ENCODE assay signal across 18 mouse cellular contexts in genomic region chr11:71817341-71817740, GRCm38 (mm10).
DNase-seq lines count a peak whose midpoint lies in the region; ATAC-seq and TF ChIP-seq lines count a peak whose summit lies in the region.
"Had no signal": no experiment of that assay in that cellular context is flagged by ENCODE, and none has a peak within 500 bp of the region (broad histone marks: within the 10 kb centered on the region; RNA-seq: fewer than 3 reads in every experiment).

No protein-coding gene starts in this region.

- H3K9ac ChIP-seq in heart, embryonic 12.5 days = no peak overlapping the region
- no peak overlapping the region for H3K9ac ChIP-seq in liver, postnatal 0 days (replicated peaks)
- H3K9ac ChIP-seq: embryonic facial prominence, embryonic 12.5 days; forebrain, postnatal 0 days; heart, embryonic 13.5 days; liver, embryonic 13.5 days; midbrain, embryonic 13.5 days had no signal

- no peak for TF ChIP-seq EP300 in liver, postnatal 0 days (IDR thresholded peaks at IDR 0.05; ENCODE audit: low read depth)

- ATAC-seq in heart, embryonic 12.5 days (ENCODE audit: insufficient number of reproducible peaks, low FRiP score) = no peak
- peak; percentile 44 for ATAC-seq in liver, postnatal 0 days
- ATAC-seq: forebrain, postnatal 0 days; midbrain, embryonic 13.5 days had no signal

- peak; percentile 53 to 75 for DNase-seq in heart, adult 9 months (ENCODE audit: low spot score in 2 of 2)
- no peak for DNase-seq in liver, postnatal 0 days
- no peak for DNase-seq in liver
- peak; percentile 27 for DNase-seq in lung, postnatal 25 days (ENCODE audit: low spot score)
- DNase-seq in urinary bladder, postnatal 10 days (ENCODE audit: low spot score) = no peak
- DNase-seq: cerebellum, adult 9-10 months; forebrain, postnatal 0 days; layer of hippocampus, postnatal 36 days; liver, embryonic 13.5 days; thymus, postnatal 25 days had no signal

- no peaks in the 10 kb centered on the region for H3K4me1 ChIP-seq in heart, embryonic 12.5 days (replicated peaks)
- no peaks in the 10 kb centered on the region for H3K4me1 ChIP-seq in liver, postnatal 0 days (ENCODE audit: insufficient read depth)
- H3K4me1 ChIP-seq in brown adipose tissue, adult 24 weeks (ENCODE audit: control insufficient read depth, insufficient read depth, insufficient read length, low read length) = peaks cover 11% of the 10 kb centered on the region; the same call in 1 of the 2 replicates
- H3K4me1 ChIP-seq: embryonic facial prominence, embryonic 12.5 days; liver, embryonic 13.5 days had no signal

- no peak overlapping the region for H3K27ac ChIP-seq in heart, embryonic 12.5 days (ENCODE audit: poor library complexity, severe bottlenecking)
- H3K27ac ChIP-seq in liver, postnatal 0 days (ENCODE audit: low read depth) = no peak overlapping the region
- peak overlapping the region; percentile 67 for H3K27ac ChIP-seq in brown adipose tissue, adult 24 weeks (replicated peaks; ENCODE audit: low read depth, low read length)
- H3K27ac ChIP-seq: embryonic facial prominence, embryonic 12.5 days; heart, embryonic 13.5 days; hindbrain, embryonic 10.5 days; liver, embryonic 13.5 days; midbrain, embryonic 13.5 days had no signal

- H3K27me3 ChIP-seq in heart, embryonic 12.5 days (replicated peaks) = no peaks in the 10 kb centered on the region
- H3K27me3 ChIP-seq in liver, postnatal 0 days (ENCODE audit: insufficient read depth, low read length) = no peaks in the 10 kb centered on the region
- H3K27me3 ChIP-seq: embryonic facial prominence, embryonic 12.5 days; liver, embryonic 13.5 days; midbrain, embryonic 13.5 days had no signal

- no peak overlapping the region for H3K4me3 ChIP-seq in heart, embryonic 12.5 days
- H3K4me3 ChIP-seq in liver, postnatal 0 days (ENCODE audit: low read depth, low read length) = no peak overlapping the region
- no peak overlapping the region for H3K4me3 ChIP-seq in brown adipose tissue, adult 24 weeks (ENCODE audit: insufficient read depth, low read depth, low read length)
- H3K4me3 ChIP-seq: embryonic facial prominence, embryonic 12.5 days; heart, embryonic 13.5 days; hindbrain, embryonic 10.5 days; liver, embryonic 13.5 days; midbrain, embryonic 13.5 days; myocyte had no signal

- 57% methylated on average over 4 of the region's 4 CpGs for WGBS in heart, embryonic 12.5 days
- WGBS in liver, postnatal 0 days (ENCODE audit: insufficient replicate concordance) = 35% methylated on average over 4 of the region's 4 CpGs

- no peak for TF ChIP-seq CTCF in liver, postnatal 0 days (IDR thresholded peaks at IDR 0.05; ENCODE audit: low read depth)

- H3K4me2 ChIP-seq in heart, embryonic 12.5 days = no peak overlapping the region
- H3K4me2 ChIP-seq in liver, postnatal 0 days (ENCODE audit: low read depth, low read length) = no peak overlapping the region
- H3K4me2 ChIP-seq: embryonic facial prominence, embryonic 12.5 days; heart, embryonic 13.5 days; liver, embryonic 13.5 days; midbrain, embryonic 13.5 days had no signal

- no peaks in the 10 kb centered on the region for H3K9me3 ChIP-seq in heart, embryonic 12.5 days (replicated peaks)
- no peaks in the 10 kb centered on the region for H3K9me3 ChIP-seq in liver, postnatal 0 days (ENCODE audit: low read length)
- H3K9me3 ChIP-seq: embryonic facial prominence, embryonic 12.5 days; heart, embryonic 13.5 days; hindbrain, embryonic 10.5 days; liver, embryonic 13.5 days; midbrain, embryonic 13.5 days had no signal

- no peaks in the 10 kb centered on the region for H3K36me3 ChIP-seq in heart, embryonic 12.5 days
- no peaks in the 10 kb centered on the region for H3K36me3 ChIP-seq in liver, postnatal 0 days (replicated peaks; ENCODE audit: insufficient read depth, low read length)
- H3K36me3 ChIP-seq: embryonic facial prominence, embryonic 12.5 days; G1E; heart, embryonic 13.5 days; hindbrain, embryonic 10.5 days; liver, embryonic 13.5 days; midbrain, embryonic 13.5 days had no signal

Comparison
In these comparisons a context has a peak if more than half of its experiments do, and no peak if none do; other contexts are left out.
1. DNase-seq: peak in heart, adult 9 months (2 of 2) and lung, postnatal 25 days (single experiment); none in liver, postnatal 0 days (single experiment), liver (single experiment) and urinary bladder, postnatal 10 days (single experiment).